Mouse (Mus musculus) heart, postnatal 0 days (tissue): ENCODE results near the gene Rubcn.

ENCODE experiments used
- CTCF ChIP-seq: IDR thresholded peaks from 2 replicates; pipeline ENCODE4 v1.5.1; 2016; ENCODE audit warnings: antibody characterized with exemption, control low read depth, low read depth
- EP300 ChIP-seq: IDR thresholded peaks from 2 replicates; pipeline ENCODE4 v1.6.1; 2016; ENCODE audit warnings: antibody characterized with exemption, low read depth

- TF ChIP-seq CTCF (no peak), EP300 (no peak)
These were observed 1.7 kb upstream of the Rubcn start for GRCm38 (mm10) chr16:32878972-32879926.
